Mouse (Mus musculus) c-Kit-positive CD71-negative TER-119-negative erythroid progenitor cells, embryonic 14.5 days (primary cell): ENCODE data around the gene Lrrc73.

Experiments used
- DNase-seq: peaks from one replicate; pipeline ENCODE4 v3.0.0-alpha.2; 2013; ENCODE audit warnings: low read depth

The Lrrc73 gene

GRCm38 (mm10) chr17:46253452-46254084 is at the start of gene Lrrc73:
Gene Lrrc73 (plus strand): TSS chr17:46253531.
- DNase-seq: peak; percentile 67

GRCm38 (mm10) chr17:46206676-46207075 is 46.7 kb upstream of the Lrrc73 start:
- DNase-seq: no peak

- DNase-seq: no peak
These were observed 42.8 kb upstream of the Lrrc73 start for GRCm38 (mm10) chr17:46210550-46210949.

- DNase-seq: no peak
These were observed 31.7 kb upstream of the Lrrc73 start for GRCm38 (mm10) chr17:46221601-46222000.

- DNase-seq: no peak
These were observed 25.8 kb upstream of the Lrrc73 start for GRCm38 (mm10) chr17:46227576-46227975.

GRCm38 (mm10) chr17:46236067-46236466 is 17.3 kb upstream of the Lrrc73 start:
- no peak for DNase-seq

GRCm38 (mm10) chr17:46237079-46237478 is 16.3 kb upstream of the Lrrc73 start:
- no peak for DNase-seq

- DNase-seq: no peak
These were observed 15.9 kb upstream of the Lrrc73 start for GRCm38 (mm10) chr17:46237480-46237879.

- no peak for DNase-seq
These were observed 13.7 kb upstream of the Lrrc73 start for GRCm38 (mm10) chr17:46239516-46240114.

GRCm38 (mm10) chr17:46241471-46241870 is 11.9 kb upstream of the Lrrc73 start:
- no peak for DNase-seq

GRCm38 (mm10) chr17:46242274-46242673 is 11.1 kb upstream of the Lrrc73 start:
- no peak for DNase-seq

- no peak for DNase-seq
These were observed 10.3 kb upstream of the Lrrc73 start for GRCm38 (mm10) chr17:46242993-46243392.

- no peak for DNase-seq
These were observed 9.7 kb upstream of the Lrrc73 start for GRCm38 (mm10) chr17:46243624-46244023.

GRCm38 (mm10) chr17:46244579-46244978 is 8.8 kb upstream of the Lrrc73 start:
- DNase-seq: no peak

- DNase-seq: peak; percentile 90
These were observed 5.7 kb upstream of the Lrrc73 start, which contains the start of the genes Polr1c and Yipf3 for GRCm38 (mm10) chr17:46247512-46248188. Gene Polr1c (minus strand): TSS chr17:46248054. Gene Yipf3 (plus strand): TSS chr17:46248080.

- no peak for DNase-seq
These were observed 5.2 kb upstream of the Lrrc73 start for GRCm38 (mm10) chr17:46248189-46248522.

- DNase-seq: no peak
These were observed 2.2 kb upstream of the Lrrc73 start for GRCm38 (mm10) chr17:46251174-46251573.

GRCm38 (mm10) chr17:46252571-46253451 is 520 bp upstream of the Lrrc73 start:
- DNase-seq: peak; percentile 52

GRCm38 (mm10) chr17:46254106-46254505 is 775 bp downstream of the Lrrc73 start:
- no peak for DNase-seq

GRCm38 (mm10) chr17:46255147-46255546 is 1.8 kb downstream of the Lrrc73 start:
- DNase-seq: no peak

- DNase-seq: no peak
These were observed 5.1 kb downstream of the Lrrc73 start for GRCm38 (mm10) chr17:46258279-46259053.

GRCm38 (mm10) chr17:46259675-46260074 is 6.3 kb downstream of the Lrrc73 start:
- DNase-seq: no peak
